Mouse (Mus musculus) skeletal muscle tissue, adult 2 months (tissue): ENCODE measurements around the gene Serac1.

Experiments
- DNase-seq: peaks from one replicate; pipeline ENCODE4 v3.0.0-alpha.2; 2012; ENCODE audit warnings: low read depth, low spot score

The Serac1 gene

GRCm38 (mm10) chr17:6079287-6080122 lies at the start of gene Serac1, which contains the start of gene Gtf2h5:
Serac1 (minus strand) TSS chr17:6079741.
Gtf2h5 (plus strand) TSS chr17:6079786.
- DNase-seq = peak; percentile 96

GRCm38 (mm10) chr17:6128039-6128438 lies 48.5 kb upstream of the Serac1 start:
- no peak for DNase-seq

DNA sequence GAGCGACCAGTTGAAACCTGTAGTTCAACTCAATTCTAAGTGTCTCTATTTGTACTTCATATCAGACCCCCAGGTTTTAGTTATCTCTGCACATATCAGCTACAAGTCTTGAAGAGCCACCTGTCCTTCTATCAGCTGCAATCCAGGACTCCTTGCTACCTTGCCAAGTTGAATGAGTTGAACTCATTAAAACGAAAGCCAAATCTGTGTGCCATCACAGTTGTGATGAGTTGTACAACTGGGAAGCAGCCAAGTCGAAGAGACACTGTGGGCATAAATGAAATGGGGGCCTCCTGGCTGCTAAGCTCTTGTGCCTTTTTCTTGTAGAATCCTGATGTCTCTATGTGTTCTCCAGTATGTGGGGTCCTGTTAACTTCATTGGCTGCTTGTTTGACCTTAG lies 45.9 kb upstream of the Serac1 start:
- no peak for DNase-seq

GRCm38 (mm10) chr17:6123776-6124175 lies 44.2 kb upstream of the Serac1 start:
- DNase-seq = no peak

- DNase-seq = no peak
Measured at GRCm38 (mm10) chr17:6118861-6119260, 39.3 kb upstream of the Serac1 start.

DNA sequence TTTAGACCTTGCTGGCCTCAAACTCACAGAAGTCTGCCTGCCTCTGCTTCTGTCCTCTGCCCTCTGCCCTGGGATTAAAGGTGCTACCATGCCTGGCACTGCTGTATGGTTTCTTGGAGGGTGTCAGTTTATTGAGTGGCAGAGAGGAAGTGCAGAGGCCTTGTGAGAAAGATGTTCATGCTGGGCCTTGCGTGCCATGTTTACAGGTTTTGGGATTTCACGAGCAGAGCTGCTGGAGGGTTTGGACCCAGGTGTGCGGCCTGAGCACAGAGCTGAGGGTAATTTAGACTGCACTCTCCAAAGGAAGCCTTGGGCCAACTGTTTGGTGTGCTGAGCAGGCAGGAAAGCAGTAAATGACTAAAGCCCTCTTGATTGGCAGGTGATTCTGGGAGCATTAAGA lies 38.4 kb upstream of the Serac1 start:
- no peak for DNase-seq

DNA sequence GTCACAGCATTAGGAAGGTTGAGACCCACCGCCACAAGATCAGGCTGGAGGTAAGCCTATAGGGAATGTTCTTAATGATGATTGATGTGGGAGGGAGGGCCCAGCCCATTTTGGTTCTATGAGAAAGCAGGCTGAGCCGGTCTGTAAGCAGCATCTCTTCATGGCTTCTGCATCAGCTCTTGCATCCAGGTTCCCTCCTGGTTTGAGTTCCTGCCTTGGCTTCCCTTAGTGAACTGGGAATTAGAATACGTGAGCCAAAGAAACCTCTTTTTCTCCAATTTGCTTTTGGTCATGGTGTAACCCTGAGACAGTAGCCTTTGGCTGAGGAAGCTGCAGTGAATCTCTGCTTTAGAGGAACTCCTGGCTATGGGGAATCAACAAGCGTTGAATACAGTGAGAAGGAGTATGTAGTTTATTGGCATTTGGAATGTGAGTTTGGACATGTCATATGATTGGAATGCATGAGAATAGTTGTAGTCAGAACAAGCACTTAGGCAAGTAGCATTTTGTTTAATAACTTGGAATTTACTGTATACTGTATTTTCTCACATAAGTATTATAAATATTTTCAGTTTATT lies 37.7 kb upstream of the Serac1 start:
- DNase-seq = no peak

DNA sequence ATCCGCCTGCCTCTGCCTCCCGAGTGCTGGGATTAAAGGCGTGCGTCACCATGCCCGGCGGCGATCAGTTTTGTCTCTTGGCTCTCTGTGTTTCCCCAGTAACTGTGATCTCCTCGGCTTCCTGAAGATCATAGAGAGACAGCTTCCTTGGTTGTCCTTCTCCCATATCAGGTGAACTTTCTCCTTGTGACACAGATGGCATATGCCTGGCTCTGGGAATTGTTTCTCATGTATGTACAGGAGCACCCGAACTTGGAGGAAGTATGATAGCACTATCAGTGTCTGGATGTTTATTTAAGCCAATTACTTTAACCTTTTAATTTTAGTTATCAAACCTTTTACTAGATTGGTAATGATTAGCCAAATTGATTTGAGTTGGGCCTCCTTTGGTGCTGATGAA lies 35.5 kb upstream of the Serac1 start:
- DNase-seq = no peak

DNA sequence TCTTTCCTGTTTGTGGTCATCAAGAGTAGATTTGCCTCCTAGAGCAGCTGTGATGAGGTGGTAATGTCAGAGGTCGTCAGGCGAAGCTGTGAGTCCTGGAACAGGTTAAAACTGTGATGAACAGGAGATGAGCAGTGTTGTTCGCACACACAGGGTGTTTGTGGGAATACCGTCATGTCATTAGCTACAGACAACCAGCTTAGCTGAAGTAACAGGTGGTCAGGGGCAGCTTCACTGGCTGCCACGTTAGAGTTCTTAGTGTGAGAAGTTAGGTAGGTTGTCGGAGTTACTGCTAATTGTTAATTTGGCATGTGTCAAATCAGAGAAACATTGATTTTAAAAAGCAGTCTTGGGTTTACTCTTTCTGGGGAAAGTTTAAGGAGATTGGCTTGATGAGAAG lies 34.1 kb upstream of the Serac1 start:
- no peak for DNase-seq

- no peak for DNase-seq
Measured at GRCm38 (mm10) chr17:6110956-6111355, 31.4 kb upstream of the Serac1 start.

GRCm38 (mm10) chr17:6108175-6108574 lies 28.6 kb upstream of the Serac1 start:
- no peak for DNase-seq

DNA sequence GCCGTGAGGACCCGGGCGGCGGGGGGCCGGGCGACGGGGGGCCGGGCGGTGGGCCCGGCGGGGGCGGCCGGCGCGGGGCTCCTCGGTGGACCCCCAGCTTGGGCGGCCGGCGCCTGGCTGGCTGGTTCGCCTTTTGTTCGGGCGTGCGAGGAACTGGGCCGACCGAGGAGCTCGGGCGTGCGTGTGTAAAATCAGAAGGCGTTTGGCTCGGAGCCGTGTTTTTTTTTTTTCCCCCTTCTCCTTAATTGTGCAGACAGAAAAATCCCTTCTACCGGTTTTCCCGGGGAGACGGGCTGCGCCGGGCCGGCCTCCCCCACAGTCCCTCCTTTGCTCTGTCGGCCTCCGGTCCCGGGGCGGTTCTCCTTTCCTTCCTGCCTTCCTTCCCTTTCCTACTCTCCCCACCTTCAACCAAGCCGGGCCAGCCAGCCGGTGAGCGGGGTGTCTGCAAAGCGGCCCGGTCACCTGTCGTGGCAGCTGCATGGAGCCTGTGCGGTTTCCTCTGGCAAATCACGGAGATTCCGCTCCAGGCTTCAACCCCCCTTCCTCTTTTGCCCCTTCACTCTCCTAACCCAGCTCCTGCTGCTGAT lies 27.6 kb upstream of the Serac1 start:
- peak; percentile 36 for DNase-seq

- peak; percentile 79 for DNase-seq
Measured at GRCm38 (mm10) chr17:6106361-6107014, 26.9 kb upstream of the Serac1 start, which contains the start of gene Tulp4. Tulp4 (plus strand) TSS chr17:6106437.

DNA sequence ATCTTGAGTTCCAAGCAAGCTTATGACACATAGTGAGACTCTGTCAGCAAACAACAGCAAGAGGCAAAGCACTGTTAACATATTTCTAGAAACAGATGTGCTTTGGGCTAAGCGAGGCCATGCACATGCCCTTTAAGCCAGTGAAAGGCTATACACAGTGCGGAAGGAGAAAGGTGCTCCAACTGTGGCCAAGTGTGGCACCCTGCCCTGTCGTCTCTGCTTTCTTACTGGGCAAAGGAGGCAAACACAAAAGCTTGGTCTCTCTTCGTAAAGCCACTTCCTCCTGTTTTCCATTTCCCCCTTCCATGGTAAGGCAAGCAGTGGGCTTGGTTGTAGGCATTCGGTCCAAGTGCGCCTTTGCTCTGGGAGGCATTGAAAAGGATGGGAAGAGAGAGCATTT lies 24.0 kb upstream of the Serac1 start:
- DNase-seq = no peak

GRCm38 (mm10) chr17:6102287-6102686 lies 22.7 kb upstream of the Serac1 start:
- no peak for DNase-seq

GRCm38 (mm10) chr17:6097884-6098283 lies 18.3 kb upstream of the Serac1 start:
- DNase-seq = no peak

GRCm38 (mm10) chr17:6095579-6095978 lies 16.0 kb upstream of the Serac1 start:
- no peak for DNase-seq

GRCm38 (mm10) chr17:6091604-6092003 lies 12.1 kb upstream of the Serac1 start:
- no peak for DNase-seq

DNA sequence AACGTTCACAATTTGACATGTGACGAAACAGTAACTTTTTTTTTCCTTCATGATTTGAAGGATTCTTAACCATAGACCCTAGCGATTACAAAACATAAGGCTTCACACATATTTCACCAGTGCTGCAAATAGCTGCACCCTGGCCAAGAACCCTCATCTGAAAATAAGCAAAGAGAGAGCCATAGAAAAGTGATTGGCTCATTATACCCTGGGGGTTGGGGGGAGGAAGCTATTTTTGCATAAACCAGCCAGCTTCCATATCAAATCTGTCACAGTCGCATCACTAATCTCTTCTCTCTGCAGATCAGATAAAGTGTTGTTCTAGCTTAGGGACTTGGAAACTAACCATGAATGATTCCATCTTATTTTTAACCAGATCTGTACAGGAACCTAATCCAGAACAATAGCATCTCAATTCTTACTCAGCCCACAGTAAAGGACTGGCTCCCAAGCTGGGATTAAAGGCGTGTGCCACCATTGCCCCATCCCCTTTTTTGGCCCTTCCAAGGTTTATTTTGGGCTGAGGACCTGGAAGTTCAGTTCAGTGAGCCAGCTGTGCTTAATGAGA lies 3.9 kb upstream of the Serac1 start:
- no peak for DNase-seq

DNA sequence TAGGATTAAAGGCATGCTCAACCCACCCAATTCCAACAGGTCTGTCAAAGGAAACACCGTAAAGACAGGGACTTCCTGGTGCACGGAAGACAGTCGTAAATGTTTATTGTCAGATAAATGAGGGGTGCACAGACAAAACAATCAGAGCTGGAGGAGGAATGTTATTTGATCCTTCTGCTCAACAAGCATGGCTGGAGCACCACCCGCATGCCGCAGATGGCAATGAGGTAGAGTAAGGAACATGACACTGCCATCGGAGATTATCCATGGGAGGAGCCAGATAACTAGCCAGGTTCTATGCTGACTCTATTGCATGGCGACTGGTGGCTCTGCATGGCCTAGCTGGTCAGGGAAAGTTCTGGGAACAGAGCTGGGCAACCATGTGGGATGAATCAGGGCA lies 6.1 kb downstream of the Serac1 start:
- no peak for DNase-seq

GRCm38 (mm10) chr17:6069866-6070265 lies 9.7 kb downstream of the Serac1 start:
- no peak for DNase-seq

GRCm38 (mm10) chr17:6067613-6068012 lies 11.9 kb downstream of the Serac1 start:
- no peak for DNase-seq
